Mouse (Mus musculus) lung, adult 18-20 months (tissue): ENCODE data around the gene Zswim7.

Experiments
- DNase-seq, 2 experiments: peaks; one replicate each; pipeline ENCODE4 v3.0.0; 2022; ENCODE audit warnings: mixed read lengths in 2 of 2

The Zswim7 gene

DNA sequence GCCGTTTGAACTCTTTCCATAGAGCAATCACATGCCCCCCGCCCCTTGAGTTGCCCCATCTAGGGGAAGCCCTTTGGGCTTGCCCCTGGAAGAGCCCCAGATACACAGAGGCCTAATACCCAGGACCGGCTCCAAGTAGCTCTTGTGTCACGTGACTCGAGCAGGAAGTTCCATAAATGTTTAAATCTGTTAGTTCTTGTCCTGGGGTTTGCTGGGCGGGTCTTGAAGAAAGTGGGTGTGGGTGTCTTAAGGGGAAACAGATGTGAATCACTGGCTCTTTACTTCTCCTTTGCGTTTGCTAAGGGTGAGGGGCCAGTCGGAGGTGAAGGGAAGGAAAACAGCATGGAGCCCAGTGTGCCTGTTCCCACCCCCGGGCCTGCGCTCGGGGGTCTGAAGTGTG lies 30.1 kb downstream of the Zswim7 start:
- DNase-seq: peak; percentile 61 to 70

DNA sequence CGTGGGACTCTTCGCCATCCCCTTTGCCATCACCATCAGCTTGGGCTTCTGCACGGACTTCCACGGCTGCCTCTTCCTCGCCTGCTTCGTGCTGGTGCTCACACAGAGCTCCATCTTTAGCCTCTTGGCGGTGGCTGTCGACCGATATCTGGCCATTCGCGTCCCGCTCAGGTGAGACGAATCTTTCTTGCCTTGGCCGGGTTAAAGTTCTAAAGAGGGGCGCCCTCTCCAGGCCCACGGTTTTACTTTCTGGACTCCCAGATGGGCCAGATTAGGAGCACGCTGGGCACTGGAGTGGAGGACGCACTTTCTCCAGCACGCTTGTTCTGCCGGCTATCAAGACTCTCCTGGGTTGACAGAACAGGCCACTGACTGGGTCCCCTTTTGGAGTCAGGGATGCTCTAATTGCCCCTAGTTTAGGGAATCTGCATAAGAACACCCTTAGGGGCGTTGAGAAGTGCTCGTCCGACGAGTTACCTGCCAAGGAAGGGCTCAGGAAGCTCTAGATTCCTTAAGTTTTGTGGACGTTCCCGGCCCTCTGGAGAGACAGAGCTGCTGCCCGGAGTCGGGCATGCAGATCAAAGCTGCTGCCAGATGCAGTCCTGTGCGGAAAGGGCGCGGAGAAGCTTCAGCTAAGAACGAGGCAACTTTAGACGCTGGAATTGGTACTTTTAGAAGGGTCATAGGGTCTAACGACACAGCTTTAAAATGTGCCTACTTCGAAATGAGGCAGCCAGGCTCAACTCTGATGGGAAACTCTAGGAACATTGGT lies 31.7 kb downstream of the Zswim7 start:
- DNase-seq: peak; percentile 75 to 79

DNA sequence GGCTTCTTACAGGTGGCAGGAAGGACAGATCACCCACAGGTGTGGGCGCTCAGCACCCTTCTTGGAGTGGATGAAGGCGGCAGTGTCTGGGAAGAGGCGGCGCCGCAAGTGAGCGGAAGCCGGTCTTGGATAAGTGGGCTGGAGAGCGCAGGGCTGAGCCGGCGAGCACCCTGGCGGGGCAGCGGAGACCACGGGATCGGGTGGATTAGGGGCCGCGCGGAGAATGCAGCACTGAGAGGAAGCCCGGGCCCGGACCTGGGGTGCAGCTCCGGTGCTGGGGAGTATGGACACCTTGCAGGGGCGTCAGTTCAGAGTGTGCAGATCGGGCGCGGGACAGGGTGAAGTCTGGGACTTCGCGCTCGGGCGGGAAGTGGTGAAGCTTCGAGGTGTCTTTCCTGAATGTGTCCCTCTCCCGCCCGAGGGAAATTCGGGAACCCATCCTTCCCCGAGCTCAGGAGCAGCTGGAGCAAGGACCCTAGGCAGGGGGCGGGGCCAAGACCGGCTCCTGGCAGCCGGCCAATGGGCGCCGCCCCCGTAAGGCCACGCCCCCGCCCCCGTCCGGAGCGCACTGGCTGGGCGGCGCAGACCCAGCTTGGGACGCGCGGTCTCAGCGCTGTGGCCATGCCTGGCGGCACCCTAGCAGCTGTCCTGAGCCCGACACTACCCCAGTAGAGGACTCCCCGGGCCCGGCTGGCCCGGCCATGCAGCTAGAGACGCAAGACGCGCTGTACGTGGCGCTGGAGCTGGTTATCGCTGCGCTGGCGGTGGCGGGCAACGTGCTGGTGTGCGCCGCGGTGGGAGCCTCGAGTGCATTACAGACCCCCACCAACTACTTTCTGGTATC lies 32.6 kb downstream of the Zswim7 start, which contains the start of gene Adora2b:
Gene Adora2b, plus strand, starts transcription at position 584 of the 844 bp plus-strand sequence.
- peak; percentile 61 to 70 for DNase-seq

DNA sequence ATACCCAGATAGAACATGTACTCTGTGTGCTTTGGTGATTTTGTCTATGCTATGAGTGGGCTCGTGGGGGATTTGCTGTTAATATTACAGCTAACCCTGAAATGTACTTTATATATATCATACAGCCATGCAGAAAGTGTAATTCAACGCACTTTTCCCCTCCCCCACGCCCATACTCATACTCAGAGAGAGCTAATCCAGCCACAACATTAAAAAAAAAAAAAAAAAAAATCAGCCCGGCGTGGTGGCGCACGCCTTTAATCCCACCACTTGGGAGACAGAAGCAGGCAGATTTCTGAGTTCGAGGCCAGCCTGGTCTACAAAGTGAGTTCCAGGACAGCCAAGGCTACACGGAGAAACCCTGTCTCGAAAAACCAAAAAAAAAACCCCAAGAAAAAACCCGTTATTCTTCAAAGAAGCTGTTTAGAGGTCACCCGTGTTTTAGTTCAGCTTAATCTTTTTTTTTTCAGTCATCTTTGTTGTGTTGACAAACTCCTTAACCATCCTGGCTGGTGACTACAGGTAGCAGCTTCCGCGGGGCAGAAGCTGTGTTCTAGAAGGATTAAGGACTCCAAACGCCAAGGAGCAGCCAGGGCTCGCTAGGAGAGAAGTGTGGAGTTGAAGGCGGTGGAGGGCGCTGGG lies 33.3 kb downstream of the Zswim7 start:
- no peak for DNase-seq

DNA sequence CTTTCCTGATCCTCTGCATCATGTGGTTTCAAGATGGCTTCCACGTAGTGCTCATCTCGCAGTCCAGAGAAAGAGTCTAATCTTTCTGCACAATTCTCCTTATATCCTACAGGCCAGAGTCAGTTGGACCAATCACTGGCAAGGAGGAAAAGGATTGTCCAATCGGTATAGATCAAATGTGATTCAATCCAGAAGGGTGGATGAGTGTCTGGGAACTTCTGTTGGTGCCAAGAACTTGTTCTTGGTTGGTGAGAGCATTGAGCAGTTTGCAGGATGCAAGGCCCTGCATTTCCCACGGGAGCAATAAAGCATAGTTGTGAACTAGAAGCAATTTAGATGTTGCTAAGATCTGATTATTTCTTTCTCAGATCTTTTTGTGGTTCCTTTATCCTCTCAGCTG lies 36.7 kb downstream of the Zswim7 start:
- no peak for DNase-seq

DNA sequence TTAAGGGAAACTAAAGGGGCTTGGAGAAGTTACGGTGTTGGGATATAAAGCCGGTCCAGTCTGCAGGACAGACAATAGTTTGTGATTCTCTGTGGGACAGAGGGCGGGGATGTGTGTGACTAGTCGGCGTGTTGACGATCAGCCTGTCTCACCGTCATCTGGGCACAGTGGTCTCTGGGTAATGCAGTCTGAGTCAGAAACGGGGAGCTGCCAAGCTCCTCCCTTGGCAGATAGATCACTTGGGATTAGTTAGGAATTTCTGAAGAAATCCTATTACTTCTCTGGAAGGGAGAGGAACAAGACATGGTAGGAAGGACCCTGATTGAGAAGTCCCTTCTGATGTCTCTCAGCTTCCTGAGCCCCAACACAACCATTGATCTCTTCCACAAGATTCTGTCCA lies 37.3 kb downstream of the Zswim7 start:
- no peak for DNase-seq

DNA sequence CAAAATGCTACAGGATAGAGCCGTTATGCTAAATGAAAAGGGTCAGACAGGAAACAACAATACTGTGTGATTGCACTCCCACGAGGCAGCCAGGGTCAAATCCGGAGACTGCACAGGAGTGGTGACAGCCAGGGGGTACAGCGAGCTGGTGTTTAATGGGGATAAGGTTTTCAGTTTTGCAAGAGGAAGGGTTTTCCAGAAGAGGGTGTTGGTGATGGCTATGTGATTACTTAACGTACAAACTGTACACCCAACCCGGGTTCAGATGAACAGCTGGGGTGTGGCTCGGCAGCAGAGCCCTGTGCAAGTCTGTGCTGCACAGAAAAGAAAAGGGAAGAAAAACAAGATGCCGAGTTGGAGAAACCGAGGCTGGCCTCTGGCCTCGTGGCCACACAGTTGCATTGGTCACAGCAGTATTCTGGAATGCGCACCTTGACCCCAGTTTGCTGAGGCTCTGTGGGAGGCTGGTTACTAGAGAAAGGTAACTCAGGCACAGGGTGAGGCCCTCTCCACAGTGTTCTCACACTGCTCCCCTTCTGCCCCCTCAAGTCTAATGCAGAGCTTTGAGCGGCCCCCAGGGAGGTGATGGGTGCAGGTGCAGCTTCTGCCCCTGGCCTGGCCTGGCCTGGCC lies 40.4 kb downstream of the Zswim7 start:
- no peak for DNase-seq

DNA sequence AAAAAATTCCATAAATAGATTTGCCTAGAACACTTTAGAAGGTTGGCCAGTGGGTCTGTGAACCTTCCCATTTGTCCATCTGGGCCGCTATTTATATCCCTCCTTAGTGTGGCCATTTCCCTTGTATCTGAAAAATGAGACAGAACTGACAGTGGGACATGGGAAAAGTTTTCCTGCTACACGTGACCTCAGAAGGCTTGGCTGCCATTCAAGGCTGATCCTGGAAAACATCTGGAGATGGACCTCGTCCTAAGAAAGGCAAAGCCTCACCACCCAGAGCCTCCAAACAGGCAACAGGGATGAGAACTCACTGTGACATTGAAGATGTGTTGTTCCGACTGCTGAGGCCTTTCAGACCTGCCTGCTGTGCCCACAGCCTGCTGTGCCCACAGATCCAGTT lies 56.4 kb downstream of the Zswim7 start:
- no peak for DNase-seq

DNA sequence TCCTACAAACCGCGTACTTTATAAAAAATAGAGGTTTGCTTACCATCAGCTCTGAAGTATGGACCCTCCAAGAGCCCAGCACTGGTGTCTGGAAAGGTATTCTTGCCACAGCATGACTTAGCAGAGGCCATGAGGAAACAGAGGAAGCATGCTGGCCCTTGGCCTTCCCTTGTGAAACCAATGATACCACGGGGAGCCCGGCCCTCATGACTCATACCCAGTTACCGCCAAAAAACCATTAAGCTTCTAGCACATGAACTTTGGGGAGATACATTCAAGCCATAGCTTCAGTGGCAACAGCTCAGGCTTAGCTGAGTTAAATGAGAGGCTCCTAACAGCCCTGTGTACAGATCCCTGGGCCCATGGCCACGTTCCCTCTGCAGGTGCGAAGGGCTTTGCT lies 57.2 kb downstream of the Zswim7 start:
- peak; percentile 28 to 41 for DNase-seq

DNA sequence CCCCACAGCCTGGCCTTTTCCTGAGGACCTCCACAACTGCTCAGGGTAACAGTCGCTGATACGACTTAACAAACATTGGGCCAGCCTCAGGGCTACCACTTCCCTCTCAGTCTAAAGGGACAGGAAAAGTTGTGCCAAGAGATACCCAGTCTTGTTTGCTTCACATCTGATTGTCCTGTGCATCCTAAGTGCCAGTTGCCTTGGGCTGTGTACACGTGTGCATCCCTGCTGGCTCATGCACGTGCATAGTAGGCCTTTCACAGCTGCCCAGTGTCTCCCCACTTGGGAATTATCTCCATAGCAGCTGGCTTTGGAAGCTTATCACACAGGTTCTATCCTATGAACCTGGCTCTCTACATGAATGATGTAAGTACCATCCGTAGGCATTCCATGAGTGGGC lies 57.8 kb downstream of the Zswim7 start:
- DNase-seq: no peak

DNA sequence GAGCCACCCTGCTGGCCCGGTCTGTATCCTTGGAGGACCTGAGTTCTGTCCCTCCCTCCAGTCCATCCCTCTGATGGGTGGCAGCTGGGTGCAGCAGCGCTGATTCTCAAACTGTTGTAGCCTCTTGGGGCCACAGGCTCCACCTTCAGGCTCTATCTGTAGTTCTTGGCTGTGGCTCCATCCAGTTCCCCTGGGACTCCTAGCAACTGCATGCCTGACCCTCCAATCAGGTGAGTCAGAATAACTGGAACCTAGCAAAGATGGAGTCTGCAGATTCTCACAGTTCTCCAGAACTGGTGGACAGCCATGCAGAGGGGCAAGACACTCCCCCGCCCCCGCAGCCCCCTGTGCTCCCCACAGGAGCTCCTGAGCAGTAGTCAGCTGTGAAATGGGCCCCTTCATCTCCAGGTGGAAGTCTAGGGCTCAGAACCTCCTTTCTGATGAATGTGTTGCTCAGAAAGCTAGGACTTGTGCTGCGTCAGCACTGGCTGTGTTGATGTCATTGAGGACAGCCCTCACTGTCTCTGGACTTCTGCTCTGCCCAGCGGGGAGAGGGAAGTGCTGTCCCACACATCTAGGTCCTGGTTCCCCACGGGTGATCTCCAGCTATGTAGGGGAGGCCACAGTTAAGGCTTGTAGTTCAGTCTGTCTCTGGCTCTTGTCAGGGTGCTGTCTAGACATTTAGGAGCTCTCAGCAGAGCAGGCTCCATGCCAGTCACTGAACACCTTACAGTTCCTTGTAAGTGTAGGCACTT lies 60.2 kb downstream of the Zswim7 start:
- peak in 1 of 2 experiments; percentile 24 for DNase-seq

DNA sequence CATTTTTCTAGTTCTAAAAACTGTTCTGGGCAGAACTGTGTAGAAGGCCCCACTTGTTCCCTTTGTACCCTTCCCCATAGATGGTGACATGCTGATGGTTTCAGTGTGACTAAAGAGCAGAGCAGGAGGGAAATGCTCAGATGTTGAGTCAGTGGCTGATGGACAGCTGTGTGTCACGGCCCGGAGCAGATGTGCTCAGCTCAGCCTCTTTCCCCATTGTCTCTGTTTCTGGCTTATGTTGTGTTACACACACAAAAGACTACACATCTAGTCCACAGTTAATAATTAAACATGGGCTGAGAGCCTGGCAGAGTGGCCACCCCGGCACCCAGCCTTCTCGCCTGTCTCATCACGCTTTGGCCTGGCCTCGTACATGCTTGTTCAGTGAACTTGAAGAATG lies 63.4 kb downstream of the Zswim7 start:
- DNase-seq: no peak
